Mouse (Mus musculus): ENCODE measurements around the gene Zfp362.

The Zfp362 gene

GRCm38 (mm10) chr4:128734217-128734616 lies 71.6 kb downstream of the Zfp362 start:
- no peak for ATAC-seq (ENCODE audit: insufficient number of reproducible peaks, low FRiP score, low TSS enrichment)

GRCm38 (mm10) chr4:128733496-128733895 lies 72.3 kb downstream of the Zfp362 start:
- no peak for ATAC-seq (ENCODE audit: insufficient number of reproducible peaks, low FRiP score, low TSS enrichment)

GRCm38 (mm10) chr4:128732794-128733193 lies 73.1 kb downstream of the Zfp362 start:
- no peak for ATAC-seq (ENCODE audit: insufficient number of reproducible peaks, low FRiP score, low TSS enrichment)

GRCm38 (mm10) chr4:128730271-128730670 lies 75.6 kb downstream of the Zfp362 start:
- no peak for ATAC-seq (ENCODE audit: insufficient number of reproducible peaks, low FRiP score, low TSS enrichment)

GRCm38 (mm10) chr4:128729709-128730037 lies 76.2 kb downstream of the Zfp362 start:
- ATAC-seq (ENCODE audit: insufficient number of reproducible peaks, low FRiP score, low TSS enrichment), result no peak

GRCm38 (mm10) chr4:128729033-128729708 lies 76.7 kb downstream of the Zfp362 start:
- no peak for ATAC-seq (ENCODE audit: insufficient number of reproducible peaks, low FRiP score, low TSS enrichment)

- ATAC-seq (ENCODE audit: insufficient number of reproducible peaks, low FRiP score, low TSS enrichment), result no peak
Observed at GRCm38 (mm10) chr4:128728431-128728851, 77.4 kb downstream of the Zfp362 start.

GRCm38 (mm10) chr4:128727721-128728430 lies 78.0 kb downstream of the Zfp362 start:
- peak; percentile 27; the same call in 1 of the 2 replicates for ATAC-seq (ENCODE audit: insufficient number of reproducible peaks, low FRiP score, low TSS enrichment)

- peak; percentile 41; the same call in 1 of the 2 replicates for ATAC-seq (ENCODE audit: insufficient number of reproducible peaks, low FRiP score, low TSS enrichment)
Observed at GRCm38 (mm10) chr4:128727019-128727720, 78.7 kb downstream of the Zfp362 start.

GRCm38 (mm10) chr4:128724059-128724458 lies 81.8 kb downstream of the Zfp362 start:
- peak; percentile 67 for ATAC-seq (ENCODE audit: insufficient number of reproducible peaks, low FRiP score, low TSS enrichment)

- ATAC-seq (ENCODE audit: insufficient number of reproducible peaks, low FRiP score, low TSS enrichment), result no peak
Observed at GRCm38 (mm10) chr4:128723431-128723830, 82.4 kb downstream of the Zfp362 start.
